Mouse (Mus musculus) embryonic facial prominence, embryonic 15.5 days (tissue): ENCODE data around the gene Elk3. TPM values are rescaled to one million over a fixed set of nuclear protein-coding genes. Genes with fewer than 3 reads are reported as not detected.

ENCODE experiments used
- ATAC-seq: fragments of 200-750 bp; cut with Nextera tagmentation; 2 replicates; pipeline ENCODE4 v1.8.0; 2017; ENCODE audit warnings: low read depth, moderate TSS enrichment; ENCODE audit not compliant: insufficient number of reproducible peaks, low FRiP score, low TSS enrichment
- H3K27ac ChIP-seq: fragments of 300-500 bp; sonication (generic); replicated peaks from 2 replicates; pipeline ENCODE4 v1.5.1; 2015; ENCODE audit warnings: mild to moderate bottlenecking, inconsistent platforms
- H3K27me3 ChIP-seq: fragments of 300-500 bp; sonication (generic); 2 replicates; pipeline ENCODE4 v1.6.1; 2015; ENCODE audit warnings: inconsistent platforms
- H3K36me3 ChIP-seq: fragments of 300-500 bp; sonication (generic); 2 replicates; pipeline ENCODE4 v1.6.1; 2015; ENCODE audit warnings: mild to moderate bottlenecking, inconsistent platforms
- H3K4me1 ChIP-seq: fragments of 300-500 bp; sonication (generic); 2 replicates; pipeline ENCODE4 v1.6.1; 2015; ENCODE audit warnings: inconsistent platforms
- H3K4me2 ChIP-seq: fragments of 300-500 bp; sonication (generic); replicated peaks from 2 replicates; pipeline ENCODE4 v1.6.1; 2015; ENCODE audit warnings: mild to moderate bottlenecking, inconsistent platforms
- H3K4me3 ChIP-seq: fragments of 300-500 bp; sonication (generic); replicated peaks from 2 replicates; pipeline ENCODE4 v1.5.1; 2015; ENCODE audit warnings: mild to moderate bottlenecking, inconsistent platforms
- H3K9ac ChIP-seq: fragments of 300-500 bp; sonication (generic); 2 replicates; pipeline ENCODE4 v1.6.1; 2015; ENCODE audit warnings: inconsistent platforms
- H3K9me3 ChIP-seq: fragments of 300-500 bp; sonication (generic); replicated peaks from 2 replicates; pipeline ENCODE4 v1.6.1; 2016; ENCODE audit warnings: inconsistent platforms
- WGBS: fragments of 180-500 bp; shearing (Covaris S2); methylation state at CpG from one replicate; pipeline ENCODE4 v1.1.7; 2015; 5-methylcytosine and 5-hydroxymethylcytosine counted together
- polyA plus RNA-seq: library from polyadenylated mRNA; unstranded; fragments of >200 nt; fragmentation: Nextera tagmentation; extraction: Ambion mirVana; gene quantifications from 2 replicates; pipeline ENCODE4 v1.2.1, GENCODE M21; 2015

The Elk3 gene
- polyA plus RNA-seq, 1 experiment from 2014 or later: 31.9 TPM

GRCm38 (mm10) chr10:93250436-93251317, 60.3 kb downstream of the Elk3 start:
- peaks cover 52% of the 10 kb centered on the region for H3K4me1 ChIP-seq
- WGBS: 71% methylated on average over 24 of the region's 24 CpGs
- peaks cover 11% of the 10 kb centered on the region; the same call in 1 of the 2 replicates for H3K36me3 ChIP-seq
- no peaks in the 10 kb centered on the region for H3K9me3 ChIP-seq
- no peak overlapping the region for H3K27ac ChIP-seq
- no peaks in the 10 kb centered on the region for H3K27me3 ChIP-seq
- H3K4me2 ChIP-seq: no peak overlapping the region
- H3K9ac ChIP-seq: no peak overlapping the region
- H3K4me3 ChIP-seq: no peak overlapping the region
- no peak for ATAC-seq

- ATAC-seq: no peak
- Histone ChIP-seq H3K4me3 (no peak overlapping the region), H3K9me3 (no peaks in the 10 kb centered on the region), H3K4me1 (peaks cover 45% of the 10 kb centered on the region), H3K9ac (no peak overlapping the region), H3K4me2 (no peak overlapping the region), H3K27ac (peak overlapping the region; percentile 60), H3K27me3 (no peaks in the 10 kb centered on the region), H3K36me3 (peaks cover 11% of the 10 kb centered on the region; the same call in 1 of the 2 replicates)
- 72% methylated on average over 7 of the region's 7 CpGs for WGBS
Observed at GRCm38 (mm10) chr10:93249901-93250300, 61.0 kb downstream of the Elk3 start.

GRCm38 (mm10) chr10:93248416-93248815, 62.5 kb downstream of the Elk3 start:
- Histone ChIP-seq H3K27me3 (no peaks in the 10 kb centered on the region), H3K36me3 (peaks cover 8% of the 10 kb centered on the region; the same call in 1 of the 2 replicates), H3K4me2 (no peak overlapping the region), H3K4me1 (peaks cover 40% of the 10 kb centered on the region), H3K9me3 (no peaks in the 10 kb centered on the region), H3K27ac (peak overlapping the region; percentile 55; the same call in 1 of the 2 replicates), H3K4me3 (no peak overlapping the region), H3K9ac (no peak overlapping the region)
- no peak for ATAC-seq
- 59% methylated on average over 8 of the region's 8 CpGs for WGBS

- H3K9me3 ChIP-seq: no peaks in the 10 kb centered on the region
- H3K9ac ChIP-seq: no peak overlapping the region
- peak; percentile 77 for ATAC-seq
- H3K27me3 ChIP-seq: no peaks in the 10 kb centered on the region
- H3K4me3 ChIP-seq: no peak overlapping the region
- H3K27ac ChIP-seq: 0 out of 2 replicates have a peak overlapping the region, but pooled peaks have one; percentile 55
- H3K4me1 ChIP-seq: peaks cover 40% of the 10 kb centered on the region
- peaks cover 3% of the 10 kb centered on the region; the same call in 1 of the 2 replicates for H3K36me3 ChIP-seq
- H3K4me2 ChIP-seq: no peak overlapping the region
- 27% methylated on average over 6 of the region's 6 CpGs for WGBS
Observed at GRCm38 (mm10) chr10:93247902-93248301, 63.0 kb downstream of the Elk3 start.

- H3K4me3 ChIP-seq: no peak overlapping the region
- WGBS: 73% methylated on average over 12 of the region's 12 CpGs
- H3K9ac ChIP-seq: no peak overlapping the region
- no peaks in the 10 kb centered on the region for H3K36me3 ChIP-seq
- ATAC-seq: no peak
- H3K4me1 ChIP-seq: peaks cover 40% of the 10 kb centered on the region
- H3K27ac ChIP-seq: 0 out of 2 replicates have a peak overlapping the region, but pooled peaks have one; percentile 55
- no peak overlapping the region for H3K4me2 ChIP-seq
- no peaks in the 10 kb centered on the region for H3K9me3 ChIP-seq
- no peaks in the 10 kb centered on the region for H3K27me3 ChIP-seq
Observed at GRCm38 (mm10) chr10:93247422-93247821, 63.5 kb downstream of the Elk3 start.

- H3K27me3 ChIP-seq: no peaks in the 10 kb centered on the region
- WGBS: 91% methylated on average over 7 of the region's 7 CpGs
- H3K27ac ChIP-seq: no peak overlapping the region
- H3K4me2 ChIP-seq: no peak overlapping the region
- H3K36me3 ChIP-seq: 0 out of 2 replicates have a peak, but pooled peaks cover 5% of the 10 kb centered on the region
- ATAC-seq: no peak
- H3K4me3 ChIP-seq: no peak overlapping the region
- peaks cover 35% of the 10 kb centered on the region for H3K4me1 ChIP-seq
- H3K9me3 ChIP-seq: no peaks in the 10 kb centered on the region
- H3K9ac ChIP-seq: no peak overlapping the region
Observed at GRCm38 (mm10) chr10:93246185-93246920, 64.6 kb downstream of the Elk3 start.

- no peaks in the 10 kb centered on the region for H3K9me3 ChIP-seq
- H3K36me3 ChIP-seq: peaks cover 17% of the 10 kb centered on the region; the same call in 1 of the 2 replicates
- no peak overlapping the region for H3K27ac ChIP-seq
- 78% methylated on average over 10 of the region's 10 CpGs for WGBS
- ATAC-seq: no peak
- H3K9ac ChIP-seq: no peak overlapping the region
- H3K4me3 ChIP-seq: no peak overlapping the region
- H3K4me1 ChIP-seq: peaks cover 19% of the 10 kb centered on the region
- H3K27me3 ChIP-seq: no peaks in the 10 kb centered on the region
- no peak overlapping the region for H3K4me2 ChIP-seq
Observed at GRCm38 (mm10) chr10:93244209-93244705, 66.7 kb downstream of the Elk3 start.

GRCm38 (mm10) chr10:93242861-93243260, 68.1 kb downstream of the Elk3 start:
- Histone ChIP-seq H3K9me3 (no peaks in the 10 kb centered on the region), H3K9ac (no peak overlapping the region), H3K4me2 (no peak overlapping the region), H3K4me1 (peaks cover 7% of the 10 kb centered on the region), H3K36me3 (peaks cover 31% of the 10 kb centered on the region), H3K27ac (no peak overlapping the region), H3K4me3 (no peak overlapping the region), H3K27me3 (no peaks in the 10 kb centered on the region)
- ATAC-seq: no peak
- WGBS: 12% methylated on average over 5 of the region's 5 CpGs

GRCm38 (mm10) chr10:93242208-93242607, 68.7 kb downstream of the Elk3 start:
- Histone ChIP-seq H3K4me2 (no peak overlapping the region), H3K36me3 (peaks cover 33% of the 10 kb centered on the region), H3K4me1 (0 out of 2 replicates have a peak, but pooled peaks cover under 1% of the 10 kb centered on the region), H3K9ac (no peak overlapping the region), H3K9me3 (no peaks in the 10 kb centered on the region), H3K4me3 (no peak overlapping the region), H3K27me3 (no peaks in the 10 kb centered on the region), H3K27ac (no peak overlapping the region)
- 27% methylated on average over 3 of the region's 3 CpGs for WGBS
- ATAC-seq: no peak

- H3K9me3 ChIP-seq: no peaks in the 10 kb centered on the region
- no peak overlapping the region for H3K27ac ChIP-seq
- WGBS: 69% methylated on average over 9 of the region's 9 CpGs
- no peak overlapping the region for H3K4me2 ChIP-seq
- H3K4me3 ChIP-seq: no peak overlapping the region
- no peak for ATAC-seq
- no peaks in the 10 kb centered on the region for H3K4me1 ChIP-seq
- no peak overlapping the region for H3K9ac ChIP-seq
- peaks cover 46% of the 10 kb centered on the region for H3K36me3 ChIP-seq
- H3K27me3 ChIP-seq: no peaks in the 10 kb centered on the region
Observed at GRCm38 (mm10) chr10:93239201-93239806, 71.6 kb downstream of the Elk3 start.

- no peak overlapping the region for H3K4me3 ChIP-seq
- WGBS: 91% methylated on average over 9 of the region's 9 CpGs
Observed at GRCm38 (mm10) chr10:93234692-93235091, 76.2 kb downstream of the Elk3 start.

More at GRCm38 (mm10) chr10:93234692-93235091, 76.2 kb downstream of the Elk3 start:
- H3K4me1 ChIP-seq: no peaks in the 10 kb centered on the region
- no peaks in the 10 kb centered on the region for H3K9me3 ChIP-seq
- no peak overlapping the region for H3K4me2 ChIP-seq
- H3K27me3 ChIP-seq: no peaks in the 10 kb centered on the region
- H3K36me3 ChIP-seq: peaks cover 51% of the 10 kb centered on the region
- no peak overlapping the region for H3K27ac ChIP-seq
- H3K9ac ChIP-seq: no peak overlapping the region
- no peak for ATAC-seq
